Mouse (Mus musculus) olfactory bulb, adult 2 months (tissue): ENCODE results near the gene Hivep1. TPM values are rescaled to one million over a fixed set of nuclear protein-coding genes. Genes with fewer than 3 reads are reported as not detected.
A peak's percentile ranks its signal among the peaks of the same experiment; 100 is the strongest.

Experiments used
- H3K27ac ChIP-seq: fragments of 200-500 bp; 2 replicates; pipeline ENCODE4 v1.5.1; 2012; ENCODE audit warnings: low read depth, low read length; ENCODE audit not compliant: insufficient read depth
- H3K4me1 ChIP-seq: fragments of 200-500 bp; 2 replicates; pipeline ENCODE4 v1.6.1; 2012; ENCODE audit warnings: low read length; ENCODE audit not compliant: control insufficient read depth, insufficient read depth
- H3K4me3 ChIP-seq: fragments of 200-500 bp; 2 replicates; pipeline ENCODE4 v1.5.1; 2012; ENCODE audit warnings: mild to moderate bottlenecking, low read depth, low read length, moderate library complexity; ENCODE audit not compliant: insufficient read depth
- CTCF ChIP-seq: fragments of 200-500 bp; IDR thresholded peaks from 2 replicates; pipeline ENCODE4 v1.5.1; 2012; ENCODE audit warnings: low read depth, mild to moderate bottlenecking, low read length, moderate library complexity; ENCODE audit not compliant: insufficient read depth
- POLR2A ChIP-seq: fragments of 200-500 bp; IDR thresholded peaks from 2 replicates; pipeline ENCODE4 v1.6.1; 2012; ENCODE audit warnings: mild to moderate bottlenecking, low read depth, low read length, moderate library complexity; ENCODE audit not compliant: insufficient read depth
- WGBS: fragments of 180-500 bp; shearing (Covaris S2); methylation state at CpG from one replicate; pipeline ENCODE4 v1.1.7; 2018; 5-methylcytosine and 5-hydroxymethylcytosine counted together
- polyA plus RNA-seq: library from polyadenylated mRNA; stranded (reverse); fragments of >200 nt; gene quantifications from 2 replicates; pipeline ENCODE4 v1.2.4, GENCODE M21; 2012; ENCODE audit warnings: low replicate concordance; ENCODE audit not compliant: missing spikeins, insufficient read depth, insufficient read length

Gene Hivep1
- polyA plus RNA-seq, 1 experiment: not detected

DNA sequence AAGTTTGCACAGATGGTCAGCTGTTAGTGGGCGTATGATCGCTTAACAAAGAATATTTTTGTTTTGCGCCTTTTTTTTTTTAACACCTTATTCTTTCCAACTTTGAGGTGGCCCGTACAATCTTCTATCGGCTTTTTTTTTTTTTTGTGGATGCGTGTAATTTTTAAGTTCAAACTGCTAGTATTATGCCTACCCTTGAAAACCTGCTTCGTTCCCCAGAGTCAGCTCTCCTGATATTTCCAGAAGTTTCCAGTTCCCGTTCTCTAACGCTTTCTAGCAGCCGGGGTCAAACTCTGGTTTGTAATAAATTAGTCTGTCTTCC, 980 bp upstream of the Hivep1 start:
- TF ChIP-seq POLR2A: no peak
- no peak for TF ChIP-seq CTCF
- peak overlapping the region; percentile 36 for H3K4me3 ChIP-seq
- no peak overlapping the region for H3K27ac ChIP-seq
- 3% methylated on average over 10 of the region's 10 CpGs for WGBS
- H3K4me1 ChIP-seq: peaks cover 4% of the 10 kb centered on the region; the same call in 1 of the 2 replicates

GRCm38 (mm10) chr13:42051202-42051906, 467 bp upstream of the Hivep1 start:
- H3K4me1 ChIP-seq: peaks cover 4% of the 10 kb centered on the region; the same call in 1 of the 2 replicates
- no peak overlapping the region for H3K27ac ChIP-seq
- WGBS: under 1% methylated on average over 32 of the region's 51 CpGs
- no peak for TF ChIP-seq CTCF
- TF ChIP-seq POLR2A: no peak
- peak overlapping the region; percentile 36 for H3K4me3 ChIP-seq

DNA sequence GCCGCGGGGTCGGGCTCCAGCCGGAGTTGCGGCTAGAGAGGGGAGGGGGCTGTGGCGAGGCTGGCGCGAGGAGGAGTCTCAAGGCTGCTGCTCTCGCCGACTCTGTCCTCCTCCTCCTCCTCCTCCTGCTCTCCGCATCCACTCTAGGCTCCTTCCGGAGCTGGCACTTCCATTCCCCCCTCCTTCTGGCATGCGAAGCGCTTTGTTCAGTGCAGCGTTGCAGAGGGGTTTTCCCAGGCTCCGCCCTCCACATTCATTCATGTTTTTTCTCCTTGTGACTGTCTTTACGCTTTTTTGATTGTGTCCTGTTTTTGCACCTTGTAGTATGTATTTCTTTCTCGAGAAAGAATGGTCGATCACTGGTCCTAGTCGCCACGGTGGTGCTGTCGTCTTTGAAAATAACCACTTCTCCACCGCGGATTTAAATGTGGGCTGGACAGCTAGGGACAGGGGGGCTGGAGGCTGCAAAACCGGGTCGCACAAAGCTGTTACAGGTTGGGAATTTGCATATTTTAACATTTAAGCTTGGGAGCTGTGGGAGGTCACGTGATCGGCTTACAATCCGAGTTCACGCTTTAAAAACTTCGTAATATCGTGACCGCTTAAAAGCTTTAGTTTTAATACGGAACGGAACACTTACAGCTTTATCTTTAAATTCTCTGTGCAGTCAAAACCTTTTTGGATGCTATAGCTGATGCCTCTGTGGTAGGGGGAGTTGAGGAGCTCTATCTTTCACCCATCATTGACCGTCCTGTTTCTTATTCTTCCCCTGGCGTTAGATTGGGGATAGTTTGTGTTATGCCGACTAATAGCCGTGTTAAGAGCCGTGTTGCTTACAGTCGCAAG, 1.1 kb downstream of the Hivep1 start:
- H3K27ac ChIP-seq: peak overlapping the region; percentile 74
- peak overlapping the region; percentile 88 for H3K4me3 ChIP-seq
- 1% methylated on average over 40 of the region's 41 CpGs for WGBS
- no peak for TF ChIP-seq CTCF
- TF ChIP-seq POLR2A: no peak
- peaks cover 4% of the 10 kb centered on the region; the same call in 1 of the 2 replicates for H3K4me1 ChIP-seq

- H3K4me3 ChIP-seq: no peak overlapping the region
- 52% methylated on average over 2 of the region's 2 CpGs for WGBS
- no peak for TF ChIP-seq CTCF
- no peak for TF ChIP-seq POLR2A
- no peak overlapping the region for H3K27ac ChIP-seq
- H3K4me1 ChIP-seq: peaks cover 4% of the 10 kb centered on the region; the same call in 1 of the 2 replicates
Observed at GRCm38 (mm10) chr13:42053656-42054055, 1.8 kb downstream of the Hivep1 start.

GRCm38 (mm10) chr13:42054138-42054537, 2.3 kb downstream of the Hivep1 start:
- TF ChIP-seq CTCF (no peak), POLR2A (no peak)
- H3K4me1 ChIP-seq: 0 out of 2 replicates have a peak, but pooled peaks cover 2% of the 10 kb centered on the region
- H3K4me3 ChIP-seq: no peak overlapping the region
- 76% methylated on average over 3 of the region's 3 CpGs for WGBS
- H3K27ac ChIP-seq: no peak overlapping the region

DNA sequence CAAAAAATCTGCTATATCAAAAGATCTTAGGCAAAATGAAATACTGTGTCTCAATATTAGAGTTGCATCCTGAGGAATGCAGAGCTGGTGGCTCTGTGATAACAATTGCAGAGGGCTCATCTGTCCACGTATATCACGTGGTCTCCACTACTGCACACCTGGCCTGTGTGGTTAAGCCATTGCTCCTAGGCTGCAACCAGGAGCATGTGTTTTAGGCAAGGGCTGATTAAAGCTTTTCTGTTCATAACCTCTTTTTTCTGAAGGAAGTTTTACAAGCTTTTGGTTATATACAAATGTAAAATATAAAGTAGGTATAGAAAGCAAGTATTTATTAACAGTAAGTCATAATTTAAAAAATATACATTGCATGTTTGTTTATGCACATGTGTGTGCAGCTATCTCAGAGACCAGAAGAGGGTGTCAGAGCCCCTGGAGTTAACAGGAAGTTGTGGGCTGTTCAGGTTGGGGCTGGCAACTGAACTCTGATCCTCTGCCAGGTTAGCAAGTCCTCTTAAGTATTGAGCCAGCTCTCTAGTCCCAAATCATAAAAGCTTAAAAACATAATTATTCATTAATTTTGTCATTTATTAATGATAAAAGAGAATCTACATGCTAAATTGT, 5.0 kb downstream of the Hivep1 start:
- Histone ChIP-seq H3K27ac (no peak overlapping the region), H3K4me1 (peaks cover 8% of the 10 kb centered on the region; the same call in 1 of the 2 replicates), H3K4me3 (no peak overlapping the region)
- no peak for TF ChIP-seq CTCF
- 97% methylated on average over 2 of the region's 2 CpGs for WGBS

DNA sequence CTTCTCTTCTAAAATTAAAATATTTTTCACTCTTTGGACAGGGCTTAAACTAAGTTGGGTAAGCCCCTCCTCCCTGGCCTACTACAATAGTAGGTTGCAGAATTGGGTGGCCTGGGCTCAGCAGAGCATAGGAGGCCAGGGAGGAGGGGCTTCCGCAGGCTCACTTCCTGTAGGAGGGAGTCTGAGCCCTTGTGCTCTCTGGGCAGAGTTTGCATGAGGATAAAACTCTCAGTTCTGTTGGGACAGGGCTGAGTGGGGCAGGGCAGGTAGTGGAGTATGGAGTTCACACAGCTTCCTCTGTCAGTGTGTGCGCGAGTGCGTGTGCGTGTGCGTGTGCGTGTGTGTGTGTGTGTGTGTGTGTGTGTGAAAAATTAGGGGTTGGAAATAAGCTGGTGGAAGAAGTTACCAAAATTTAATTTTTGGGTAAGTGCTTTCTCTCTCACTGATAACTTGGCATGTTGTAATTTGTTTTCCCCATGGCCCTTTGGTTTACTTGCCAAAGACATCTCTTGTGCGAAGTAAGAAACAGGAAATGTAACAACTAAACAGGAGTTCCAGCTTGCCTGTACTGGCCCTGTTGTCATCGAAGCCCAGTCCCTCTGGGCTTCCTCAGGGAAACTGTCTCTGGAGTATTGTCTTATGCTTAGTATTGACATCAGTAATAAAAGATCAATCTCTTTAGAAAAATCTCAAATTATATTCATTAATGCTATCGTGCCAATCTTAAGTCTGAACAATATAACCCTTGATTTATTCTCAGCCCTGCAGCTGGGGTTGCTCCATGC, 9.2 kb downstream of the Hivep1 start:
- TF ChIP-seq CTCF (no peak), POLR2A (no peak)
- WGBS: 53% methylated on average over 10 of the region's 10 CpGs
- no peak overlapping the region for H3K4me3 ChIP-seq
- no peak overlapping the region for H3K27ac ChIP-seq
- peaks cover 6% of the 10 kb centered on the region; the same call in 1 of the 2 replicates for H3K4me1 ChIP-seq

DNA sequence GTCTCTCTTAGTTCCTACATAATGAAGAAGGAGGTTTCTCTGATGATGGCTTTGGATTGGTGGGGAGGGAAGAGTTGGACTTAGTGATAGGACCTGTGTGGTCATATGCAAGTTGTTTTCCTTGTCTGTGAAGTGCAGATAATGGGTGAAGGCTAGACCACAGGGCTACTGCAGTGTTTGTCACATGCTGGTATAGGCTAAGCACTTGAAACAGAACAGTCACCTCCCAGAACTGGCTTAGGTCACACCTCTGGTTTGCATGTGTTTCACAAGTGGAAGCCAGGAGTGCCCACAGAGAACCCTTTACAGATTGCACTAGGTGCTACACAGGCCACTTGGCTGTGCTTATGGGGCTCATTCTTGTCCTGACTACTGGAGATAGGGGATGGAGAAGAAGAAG, 12.4 kb downstream of the Hivep1 start:
- Histone ChIP-seq H3K4me1 (peaks cover 6% of the 10 kb centered on the region; the same call in 1 of the 2 replicates), H3K4me3 (no peak overlapping the region), H3K27ac (no peak overlapping the region)
- TF ChIP-seq CTCF (no peak), POLR2A (no peak)
